Mouse (Mus musculus) heart, embryonic 13.5 days (tissue): ENCODE data around the gene Cpne8. TPM values are rescaled to one million over a fixed set of nuclear protein-coding genes. Genes with fewer than 3 reads are reported as not detected.

Source experiments
- ATAC-seq: fragments of 200-750 bp; cut with Nextera tagmentation; 2 replicates; pipeline ENCODE4 v1.8.0; 2017; ENCODE audit warnings: moderate TSS enrichment; ENCODE audit not compliant: insufficient number of reproducible peaks, low FRiP score, low TSS enrichment; ENCODE audit errors: extremely low read depth
- H3K27ac ChIP-seq: fragments of 300-500 bp; sonication (generic); replicated peaks from 2 replicates; pipeline ENCODE4 v1.5.1; 2015; ENCODE audit warnings: moderate library complexity, mild to moderate bottlenecking, inconsistent platforms
- H3K27me3 ChIP-seq: fragments of 300-500 bp; sonication (generic); replicated peaks from 2 replicates; pipeline ENCODE4 v1.6.1; 2015; ENCODE audit warnings: mild to moderate bottlenecking, inconsistent platforms
- H3K36me3 ChIP-seq: fragments of 300-500 bp; sonication (generic); 2 replicates; pipeline ENCODE4 v1.6.1; 2015; ENCODE audit warnings: mild to moderate bottlenecking, inconsistent platforms
- H3K4me1 ChIP-seq: fragments of 300-500 bp; sonication (generic); 2 replicates; pipeline ENCODE4 v1.6.1; 2015; ENCODE audit warnings: inconsistent platforms
- H3K4me2 ChIP-seq: fragments of 300-500 bp; sonication (generic); 2 replicates; pipeline ENCODE4 v1.6.1; 2015; ENCODE audit warnings: inconsistent platforms, mild to moderate bottlenecking, moderate library complexity
- H3K4me3 ChIP-seq: fragments of 300-500 bp; sonication (generic); 2 replicates; pipeline ENCODE4 v1.5.1; 2015; ENCODE audit warnings: moderate library complexity, mild to moderate bottlenecking, inconsistent platforms
- H3K9ac ChIP-seq: fragments of 300-500 bp; sonication (generic); 2 replicates; pipeline ENCODE4 v1.6.1; 2015; ENCODE audit warnings: inconsistent platforms, mild to moderate bottlenecking, moderate library complexity
- H3K9me3 ChIP-seq: fragments of 300-500 bp; sonication (generic); 2 replicates; pipeline ENCODE4 v1.6.1; 2016; ENCODE audit warnings: inconsistent platforms
- WGBS: fragments of 180-500 bp; shearing (Covaris S2); methylation state at CpG from one replicate; pipeline ENCODE4 v1.1.7; 2015; ENCODE audit warnings: mixed read lengths; 5-methylcytosine and 5-hydroxymethylcytosine counted together
- polyA plus RNA-seq: library from polyadenylated mRNA; unstranded; fragments of >200 nt; fragmentation: Nextera tagmentation; extraction: Ambion mirVana; gene quantifications from 2 replicates; pipeline ENCODE4 v1.2.1, GENCODE M21; 2015

Gene Cpne8
- 7.3 and 7.9 TPM in 2 replicates for polyA plus RNA-seq

DNA sequence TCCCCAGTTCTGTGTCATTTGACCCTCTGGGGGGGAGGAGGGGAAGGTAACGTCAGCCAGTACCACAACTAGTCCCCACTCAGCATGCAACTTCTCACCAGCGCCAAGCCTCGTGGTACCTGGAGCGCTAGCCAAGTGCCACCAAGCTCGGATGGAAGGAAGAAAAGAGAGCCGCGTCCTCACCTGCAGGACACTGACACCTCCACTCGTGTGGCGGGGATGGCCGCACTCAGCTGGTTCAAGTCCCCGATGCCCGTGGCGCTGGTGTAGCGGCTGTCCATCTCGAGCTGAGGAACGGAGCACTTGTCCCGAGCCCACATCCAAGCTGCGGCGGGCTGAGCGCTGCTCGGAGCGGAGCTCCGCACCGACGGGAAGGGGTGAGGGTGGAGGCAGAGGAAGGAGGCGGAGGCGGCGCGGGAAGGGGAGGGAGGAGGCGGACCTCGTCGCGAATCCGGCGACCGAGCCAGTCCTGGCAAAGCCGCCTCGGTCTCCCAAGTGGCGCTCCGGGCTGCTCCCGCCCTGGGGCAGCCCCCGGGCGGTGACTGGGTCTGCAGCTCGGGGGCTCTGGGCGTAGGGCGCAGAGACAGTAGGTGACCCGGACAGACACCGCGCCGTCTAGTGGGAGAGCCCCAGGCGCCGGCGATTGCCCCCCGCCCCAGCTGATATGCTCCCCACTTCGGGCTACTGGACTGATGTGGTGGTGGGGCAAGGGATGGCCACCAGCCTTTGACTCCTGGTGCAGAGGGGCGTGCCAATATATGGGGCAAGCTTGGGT, at the start of gene Cpne8:
Gene Cpne8 (minus strand): TSS at position 448 of the 775 bp plus-strand sequence.
- under 1% methylated on average over 51 of the region's 56 CpGs for WGBS
- Histone ChIP-seq H3K4me3 (peak within 1 kb of the TSS; percentile 68), H3K4me2 (peak within 1 kb of the TSS; percentile 83), H3K4me1 (peaks cover 11% of the 10 kb centered on the region), H3K27me3 (peaks cover 10% of the 10 kb centered on the region; the same call in 1 of the 2 replicates), H3K36me3 (no peaks in the 10 kb centered on the region), H3K9me3 (no peaks in the 10 kb centered on the region), H3K9ac (peak within 1 kb of the TSS; percentile 79), H3K27ac (no peak within 1 kb of the TSS)
- peak; percentile 48; the same call in 1 of the 2 replicates for ATAC-seq

DNA sequence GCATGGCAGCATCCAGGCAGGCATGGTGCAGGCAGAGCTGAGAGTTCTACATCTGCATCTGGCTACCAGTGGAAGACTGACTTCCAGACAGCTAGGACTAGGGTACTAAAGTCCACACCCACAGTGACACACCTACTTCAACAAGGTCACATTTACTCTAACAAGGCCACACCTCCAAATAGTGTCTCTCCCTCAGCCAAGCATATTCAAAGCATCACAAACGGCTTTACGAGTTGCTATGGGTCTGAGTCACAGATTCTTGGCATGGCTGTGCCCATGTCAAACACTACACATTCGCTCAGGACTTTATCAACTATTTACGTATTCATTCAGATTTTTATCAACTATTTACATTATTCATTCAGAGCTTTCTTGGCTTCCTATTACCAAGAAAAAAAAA, 38.5 kb upstream of the Cpne8 start:
- H3K36me3 ChIP-seq, result no peaks in the 10 kb centered on the region
- H3K9ac ChIP-seq, result no peak overlapping the region

DNA sequence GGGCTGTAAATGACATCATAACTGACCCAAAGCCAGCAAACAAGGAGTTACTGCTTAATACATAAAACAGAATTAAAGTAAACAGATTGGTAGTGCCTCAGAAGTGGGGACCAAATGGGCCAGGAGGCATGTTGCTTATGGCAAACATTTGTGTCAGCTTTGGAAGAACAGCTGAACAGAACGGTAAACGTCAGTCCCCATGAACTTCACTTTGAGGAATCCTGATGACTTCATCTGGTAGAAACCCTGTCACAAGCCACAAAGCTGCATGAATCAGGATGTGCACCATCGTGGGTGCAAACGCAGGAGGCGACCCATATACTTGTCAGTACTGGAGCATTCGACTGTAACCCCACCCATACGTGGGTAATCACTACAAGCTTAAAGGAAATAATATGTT, 30.1 kb upstream of the Cpne8 start:
- ATAC-seq, result no peak
- Histone ChIP-seq H3K9me3 (no peaks in the 10 kb centered on the region), H3K4me1 (no peaks in the 10 kb centered on the region), H3K4me3 (no peak overlapping the region), H3K9ac (no peak overlapping the region), H3K4me2 (no peak overlapping the region), H3K27me3 (no peaks in the 10 kb centered on the region), H3K36me3 (no peaks in the 10 kb centered on the region), H3K27ac (no peak overlapping the region)
- 80% methylated on average over 7 of the region's 7 CpGs for WGBS

More for the DNA sequence above, 38.5 kb upstream of the Cpne8 start:
- Histone ChIP-seq H3K27ac (no peak overlapping the region), H3K27me3 (no peaks in the 10 kb centered on the region), H3K9me3 (no peaks in the 10 kb centered on the region), H3K4me2 (no peak overlapping the region), H3K4me3 (no peak overlapping the region), H3K4me1 (no peaks in the 10 kb centered on the region)
- 74% methylated on average over 4 of the region's 4 CpGs for WGBS
- no peak for ATAC-seq

DNA sequence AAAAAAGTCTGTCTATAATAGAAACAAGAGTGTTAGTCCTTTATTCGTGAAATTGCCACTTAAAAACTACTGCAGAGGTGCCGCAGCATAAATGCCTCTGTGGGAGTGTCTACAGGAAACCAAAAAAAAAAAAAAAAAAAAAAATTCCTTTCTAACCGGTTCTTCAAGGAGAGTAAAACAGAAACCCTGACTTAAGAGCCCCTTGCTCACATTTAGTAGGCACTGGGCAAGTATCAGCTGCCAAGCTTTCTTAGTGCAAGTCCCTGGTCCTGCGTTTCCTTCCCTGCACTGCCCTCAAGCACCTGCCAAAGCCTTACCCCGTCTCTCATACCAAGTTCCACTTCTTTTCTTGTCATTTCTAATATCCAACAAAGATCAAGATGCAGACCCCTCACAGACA, 25.1 kb upstream of the Cpne8 start:
- WGBS, result 64% methylated on average over 5 of the region's 5 CpGs

DNA sequence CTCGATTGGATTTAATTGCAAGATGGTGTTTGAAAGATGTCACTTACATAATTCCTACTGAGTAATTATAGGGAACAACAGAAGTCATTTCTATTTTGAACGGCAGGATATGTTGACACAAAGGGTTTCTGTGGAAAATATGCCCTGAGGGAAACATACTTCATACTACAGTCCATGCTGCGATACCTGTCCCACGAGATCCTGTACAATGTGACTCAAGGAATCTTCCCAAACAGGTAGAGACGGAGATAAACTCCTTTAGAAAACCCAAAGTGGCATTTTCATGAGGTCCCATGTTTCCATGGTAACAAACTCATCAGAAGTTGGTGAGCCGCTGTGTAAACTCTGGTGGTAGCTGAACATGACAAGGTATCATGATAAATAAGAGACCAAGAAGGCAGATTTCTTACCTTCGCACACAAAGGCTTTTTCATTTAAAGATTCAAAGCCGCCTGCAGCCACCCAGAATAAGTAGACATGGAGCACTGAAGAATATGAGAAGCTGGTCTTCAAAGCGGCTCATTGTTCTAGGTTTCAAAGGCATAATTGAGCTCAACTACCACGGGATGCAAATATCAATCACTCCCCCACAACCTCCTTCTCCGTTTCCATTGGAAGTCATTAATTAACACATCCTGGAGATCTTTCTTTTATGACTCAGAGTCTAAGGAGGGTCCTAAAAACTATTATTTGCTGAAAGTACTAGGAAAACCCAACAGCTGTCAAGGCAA, 24.4 kb upstream of the Cpne8 start:
- Histone ChIP-seq H3K27ac (no peak overlapping the region), H3K4me1 (no peaks in the 10 kb centered on the region), H3K4me2 (no peak overlapping the region), H3K4me3 (no peak overlapping the region), H3K27me3 (no peaks in the 10 kb centered on the region), H3K36me3 (no peaks in the 10 kb centered on the region), H3K9ac (no peak overlapping the region), H3K9me3 (no peaks in the 10 kb centered on the region)
- no peak for ATAC-seq
- WGBS, result 78% methylated on average over 11 of the region's 11 CpGs

More for the DNA sequence above, 25.1 kb upstream of the Cpne8 start:
- Histone ChIP-seq H3K9me3 (no peaks in the 10 kb centered on the region), H3K36me3 (no peaks in the 10 kb centered on the region), H3K27ac (no peak overlapping the region), H3K4me3 (no peak overlapping the region), H3K4me2 (no peak overlapping the region), H3K4me1 (no peaks in the 10 kb centered on the region), H3K9ac (no peak overlapping the region), H3K27me3 (no peaks in the 10 kb centered on the region)
- no peak for ATAC-seq

DNA sequence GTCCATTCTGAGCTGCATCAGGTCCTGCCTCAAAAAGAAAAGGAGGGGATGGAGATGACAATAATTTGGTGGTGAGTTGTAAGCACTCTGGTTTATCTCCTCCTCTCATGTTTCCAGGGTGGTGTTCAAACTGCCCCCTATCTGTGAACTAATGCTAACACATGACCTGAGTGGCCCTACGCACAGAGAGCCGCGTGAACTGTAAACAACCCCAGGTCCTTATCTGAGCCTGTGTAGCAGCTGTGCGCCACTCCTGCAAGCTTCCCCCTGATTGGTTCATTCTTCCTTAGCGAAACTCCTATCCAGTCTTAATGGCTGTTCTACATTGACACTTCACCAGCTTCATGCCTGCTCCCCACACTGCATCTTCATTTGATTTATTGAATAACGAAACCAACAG, 7.5 kb upstream of the Cpne8 start:
- H3K4me1 ChIP-seq, result no peaks in the 10 kb centered on the region
- H3K9me3 ChIP-seq, result no peaks in the 10 kb centered on the region
- no peak overlapping the region for H3K27ac ChIP-seq
- H3K36me3 ChIP-seq, result no peaks in the 10 kb centered on the region
- ATAC-seq, result no peak
- H3K4me2 ChIP-seq, result no peak overlapping the region
- no peak overlapping the region for H3K4me3 ChIP-seq
- WGBS, result 66% methylated on average over 6 of the region's 6 CpGs
- no peaks in the 10 kb centered on the region for H3K27me3 ChIP-seq
- no peak overlapping the region for H3K9ac ChIP-seq

DNA sequence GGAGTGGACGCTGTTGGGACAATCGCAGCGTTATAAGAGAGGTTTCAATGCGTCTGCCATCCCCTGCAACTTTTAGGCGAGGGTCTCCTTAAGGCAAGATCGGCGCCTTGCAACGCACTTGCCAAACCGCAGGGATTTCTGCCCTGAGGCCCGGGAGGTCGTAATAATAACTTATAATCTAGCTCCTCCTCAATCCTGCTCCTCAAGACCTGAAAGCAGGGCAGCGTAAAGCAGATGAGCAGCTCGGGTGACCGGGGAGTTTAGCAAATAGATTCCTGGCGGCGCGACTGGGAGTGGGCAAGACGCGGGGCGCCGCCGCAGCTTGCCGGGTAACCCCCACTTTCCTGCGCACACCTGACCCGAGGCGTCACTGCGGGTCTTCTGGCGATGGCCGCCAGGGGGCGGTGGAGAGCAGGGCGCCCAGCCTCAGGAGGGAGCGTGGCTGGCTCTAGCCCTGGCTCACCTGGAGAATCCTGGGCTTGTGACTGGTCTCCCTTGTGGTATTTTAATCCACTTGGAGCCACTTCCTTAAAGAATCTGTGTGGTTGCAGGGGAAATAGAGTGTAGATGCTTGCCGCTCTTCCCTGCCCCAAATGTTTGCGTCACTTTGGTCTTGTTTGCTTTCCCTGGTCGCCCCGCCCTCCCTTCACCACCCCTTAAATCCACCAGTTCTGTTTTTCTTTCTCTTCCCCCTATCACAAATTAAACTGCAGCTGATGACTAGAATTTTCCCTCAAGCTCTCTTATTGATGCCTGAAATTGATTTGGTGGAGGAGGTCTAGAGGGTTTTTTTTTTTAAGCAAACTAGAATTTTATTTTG, 738 bp upstream of the Cpne8 start:
- Histone ChIP-seq H3K4me3 (peak overlapping the region; percentile 68), H3K4me2 (peak overlapping the region; percentile 83), H3K27ac (no peak overlapping the region), H3K4me1 (peaks cover 11% of the 10 kb centered on the region), H3K9ac (peak overlapping the region; percentile 79), H3K27me3 (peaks cover 10% of the 10 kb centered on the region; the same call in 1 of the 2 replicates), H3K36me3 (no peaks in the 10 kb centered on the region), H3K9me3 (no peaks in the 10 kb centered on the region)
- ATAC-seq, result peak; percentile 33; the same call in 1 of the 2 replicates
- 3% methylated on average over 36 of the region's 36 CpGs for WGBS

DNA sequence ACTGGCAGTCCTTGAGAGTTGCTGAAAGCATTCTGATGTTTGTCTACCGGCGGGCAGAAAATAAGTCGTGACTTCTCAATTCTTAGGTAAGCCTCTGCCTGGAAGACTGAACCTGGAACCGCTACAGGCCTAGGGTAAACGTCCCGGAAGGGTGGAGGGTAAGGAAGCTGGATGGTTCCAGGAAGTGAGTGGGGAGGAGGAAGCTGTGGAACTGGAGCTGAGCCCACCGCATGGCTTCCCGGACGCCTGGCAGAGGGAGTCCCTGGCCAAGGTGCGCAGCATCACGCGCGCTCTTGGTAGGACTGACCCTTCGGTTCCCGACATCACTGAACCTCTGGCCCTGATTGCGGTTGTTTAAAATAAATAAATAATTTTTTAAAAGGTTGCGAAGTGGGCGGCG, 744 bp downstream of the Cpne8 start:
- Histone ChIP-seq H3K4me3 (peak overlapping the region; percentile 68), H3K27me3 (peaks cover 10% of the 10 kb centered on the region; the same call in 1 of the 2 replicates), H3K36me3 (no peaks in the 10 kb centered on the region), H3K9me3 (no peaks in the 10 kb centered on the region), H3K9ac (peak overlapping the region; percentile 79), H3K4me2 (peak overlapping the region; percentile 83), H3K27ac (no peak overlapping the region), H3K4me1 (peaks cover 11% of the 10 kb centered on the region)
- ATAC-seq, result no peak
- 2% methylated on average over 19 of the region's 19 CpGs for WGBS

DNA sequence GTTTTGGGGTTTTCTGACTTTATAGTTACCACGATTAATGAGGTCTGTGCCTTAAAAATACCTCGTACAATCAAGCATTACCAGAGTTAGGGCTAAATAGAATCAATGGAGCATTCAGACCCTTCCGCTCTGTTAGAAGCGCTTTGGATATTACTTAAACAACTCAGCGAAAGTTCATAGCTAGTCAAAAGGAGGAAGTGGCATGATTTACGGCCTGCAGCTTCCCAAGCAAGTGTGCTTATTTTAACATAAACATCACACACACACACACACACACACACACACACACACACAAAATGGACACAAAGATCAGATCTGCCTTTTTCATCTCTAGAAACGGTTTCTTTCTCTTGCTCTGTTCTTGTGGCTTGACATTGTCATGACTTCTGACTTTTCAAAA, 9.7 kb downstream of the Cpne8 start:
- Histone ChIP-seq H3K9ac (no peak overlapping the region), H3K36me3 (no peaks in the 10 kb centered on the region), H3K27me3 (no peaks in the 10 kb centered on the region), H3K27ac (no peak overlapping the region), H3K4me2 (no peak overlapping the region), H3K9me3 (no peaks in the 10 kb centered on the region), H3K4me3 (no peak overlapping the region), H3K4me1 (no peaks in the 10 kb centered on the region)
- no peak for ATAC-seq
- 79% methylated on average over 7 of the region's 7 CpGs for WGBS

DNA sequence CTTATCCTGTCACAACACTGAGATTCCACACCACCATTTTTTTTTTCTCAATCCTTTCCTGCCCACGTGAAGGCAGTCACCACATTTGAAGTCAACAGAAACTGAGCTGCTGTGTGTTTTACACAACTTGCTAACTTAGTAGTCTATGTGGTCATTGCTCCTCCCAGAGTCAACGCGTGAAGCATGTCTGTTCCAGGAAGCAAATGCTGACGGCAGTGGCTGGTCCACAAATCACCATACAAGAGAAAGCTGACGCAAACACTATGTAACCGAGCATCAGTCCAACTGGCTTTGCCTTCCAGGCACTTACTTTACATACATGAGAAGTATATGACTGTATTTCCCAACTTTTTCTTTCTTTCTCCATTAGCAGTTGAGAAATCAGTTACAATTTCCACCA, 12.3 kb downstream of the Cpne8 start:
- Histone ChIP-seq H3K4me1 (no peaks in the 10 kb centered on the region), H3K4me2 (no peak overlapping the region), H3K9me3 (no peaks in the 10 kb centered on the region), H3K9ac (no peak overlapping the region), H3K36me3 (no peaks in the 10 kb centered on the region), H3K4me3 (no peak overlapping the region), H3K27ac (no peak overlapping the region), H3K27me3 (no peaks in the 10 kb centered on the region)
- 83% methylated on average over 6 of the region's 6 CpGs for WGBS
- no peak for ATAC-seq

DNA sequence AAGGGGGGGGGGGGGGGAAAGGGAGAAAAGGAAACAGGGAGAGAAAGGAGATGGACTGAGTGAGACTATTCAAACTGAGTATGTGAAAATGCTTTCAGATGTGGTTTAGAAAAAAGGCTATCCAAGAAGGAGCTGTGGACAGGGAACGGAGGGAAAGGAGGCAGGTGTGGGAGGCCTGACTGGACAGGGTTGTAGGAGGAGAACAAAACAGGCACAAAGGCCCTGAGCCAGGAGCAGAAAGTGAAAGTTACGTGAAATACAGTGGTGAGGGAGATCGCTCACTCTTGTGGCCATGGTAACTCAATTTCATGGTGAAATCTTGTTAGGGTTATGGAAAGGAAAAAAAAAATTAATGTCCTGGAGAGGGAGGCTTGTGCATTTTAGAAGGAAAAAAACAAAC, 14.6 kb downstream of the Cpne8 start:
- H3K4me1 ChIP-seq, result no peaks in the 10 kb centered on the region
- no peak for ATAC-seq
- H3K4me3 ChIP-seq, result no peak overlapping the region
- H3K9ac ChIP-seq, result no peak overlapping the region
- H3K36me3 ChIP-seq, result no peaks in the 10 kb centered on the region
- no peak overlapping the region for H3K27ac ChIP-seq
- H3K4me2 ChIP-seq, result no peak overlapping the region
- WGBS, result 76% methylated on average over 3 of the region's 3 CpGs
- no peaks in the 10 kb centered on the region for H3K9me3 ChIP-seq
- no peaks in the 10 kb centered on the region for H3K27me3 ChIP-seq
